8 mouse cellular contexts compared by ENCODE assay signal in genomic region chr2:173106889-173107785, GRCm38 (mm10). TPM values are rescaled to one million over a fixed set of nuclear protein-coding genes. Genes with fewer than 3 reads are reported as not detected.
DNase-seq lines count a peak whose midpoint lies in the region; ATAC-seq and TF ChIP-seq lines count a peak whose summit lies in the region.

No protein-coding gene starts in this region.

- intact Hi-C loops in left cerebral cortex, postnatal 36 days (cut with DNase I) = loop anchor here (1.0 to 10.0 kb wide), 3 partner anchors 77 to 456 kb away; no protein-coding TSS in a partner anchor

- H3K9ac ChIP-seq in intestine, embryonic 16.5 days (ENCODE audit: low read depth, low read length) = 0 out of 2 replicates have a peak overlapping the region, but pooled peaks have one; percentile 0
- no peak overlapping the region for H3K9ac ChIP-seq in midbrain, embryonic 11.5 days (ENCODE audit: low read length)

- 0 out of 2 replicates have a peak overlapping the region, but pooled peaks have one; percentile 23 for H3K4me2 ChIP-seq in intestine, embryonic 16.5 days (ENCODE audit: low read depth, low read length)
- no peak overlapping the region for H3K4me2 ChIP-seq in midbrain, embryonic 11.5 days

- peak; percentile 54 for DNase-seq in urinary bladder, postnatal 25 days (ENCODE audit: low spot score)
- DNase-seq in urinary bladder, postnatal 10 days (ENCODE audit: low spot score) = no peak
- DNase-seq in embryo, embryonic 10.5 days (ENCODE audit: low spot score) = peak; percentile 86
- DNase-seq in heart, adult 18-20 months = peak; percentile 60 to 80
- peak; percentile 39 to 57 for DNase-seq in left cerebral cortex, postnatal 36 days (ENCODE audit: low spot score in 2 of 2)
- peak; percentile 95 for DNase-seq in midbrain, embryonic 11.5 days (ENCODE audit: low spot score, missing footprints)

- TF ChIP-seq CTCF in small intestine, adult 2 months (IDR thresholded peaks at IDR 0.05; ENCODE audit: extremely low read depth, insufficient read length, insufficient replicate concordance, low read depth, low read length) = peak; percentile 85; the same call in 1 of the 2 replicates

- TF ChIP-seq POLR2A in small intestine, adult 2 months (IDR thresholded peaks at IDR 0.05; ENCODE audit: low read depth, low read length) = no peak

- peak; percentile 76 for ATAC-seq in intestine, embryonic 16.5 days
- ATAC-seq in midbrain, embryonic 11.5 days (ENCODE audit: low FRiP score) = peak; percentile 33; the same call in 1 of the 2 replicates

- H3K27ac ChIP-seq in intestine, embryonic 16.5 days (ENCODE audit: low read length) = no peak overlapping the region
- H3K27ac ChIP-seq in midbrain, embryonic 11.5 days (ENCODE audit: low read depth, low read length) = no peak overlapping the region
- H3K27ac ChIP-seq in small intestine, adult 2 months (ENCODE audit: insufficient read depth, low read depth, low read length) = no peak overlapping the region

- no peaks in the 10 kb centered on the region for H3K9me3 ChIP-seq in intestine, embryonic 16.5 days (ENCODE audit: control insufficient read depth, low read length)
- no peaks in the 10 kb centered on the region for H3K9me3 ChIP-seq in midbrain, embryonic 11.5 days (ENCODE audit: control insufficient read depth, low read length)

- 16% methylated on average over 14 of the region's 14 CpGs for WGBS in intestine, embryonic 16.5 days
- 20% methylated on average over 14 of the region's 14 CpGs for WGBS in midbrain, embryonic 11.5 days
- 14% methylated on average over 14 of the region's 14 CpGs for WGBS in small intestine, adult 2 months

- no peak overlapping the region for H3K4me3 ChIP-seq in intestine, embryonic 16.5 days (ENCODE audit: low read length)
- no peak overlapping the region for H3K4me3 ChIP-seq in midbrain, embryonic 11.5 days (ENCODE audit: low read depth, low read length)
- H3K4me3 ChIP-seq in small intestine, adult 2 months (ENCODE audit: low read depth, low read length) = no peak overlapping the region

- peaks cover 2% of the 10 kb centered on the region; the same call in 1 of the 2 replicates for H3K27me3 ChIP-seq in intestine, embryonic 16.5 days (replicated peaks; ENCODE audit: control insufficient read depth, insufficient read depth, low read length)
- H3K27me3 ChIP-seq in midbrain, embryonic 11.5 days (ENCODE audit: control insufficient read depth, insufficient read depth, low read length) = no peaks in the 10 kb centered on the region
- no peaks in the 10 kb centered on the region for H3K27me3 ChIP-seq in small intestine, adult 2 months (ENCODE audit: control insufficient read depth, insufficient read depth, low read length)

- peaks cover 3% of the 10 kb centered on the region; the same call in 1 of the 2 replicates for H3K4me1 ChIP-seq in intestine, embryonic 16.5 days (ENCODE audit: control insufficient read depth, insufficient read depth, low read length)
- H3K4me1 ChIP-seq in midbrain, embryonic 11.5 days (ENCODE audit: control insufficient read depth, insufficient read depth, low read length) = no peaks in the 10 kb centered on the region
- peaks cover 7% of the 10 kb centered on the region for H3K4me1 ChIP-seq in small intestine, adult 2 months (ENCODE audit: control insufficient read depth, insufficient read depth, insufficient read length, low read length)

- no peaks in the 10 kb centered on the region for H3K36me3 ChIP-seq in intestine, embryonic 16.5 days (ENCODE audit: control insufficient read depth, insufficient read depth, low read length)
- H3K36me3 ChIP-seq in midbrain, embryonic 11.5 days (ENCODE audit: control insufficient read depth, insufficient read depth, low read length) = no peaks in the 10 kb centered on the region
- H3K36me3 ChIP-seq in small intestine, adult 2 months (ENCODE audit: control insufficient read depth, insufficient read depth, low read length) = no peaks in the 10 kb centered on the region

RNA-seq across cellular contexts. Expression of gene Ctcfl, which starts 12.2 kb away (rescaled TPM):
- total RNA-seq in heart, adult 18-20 months (2021) = under 1 TPM; 0.08 to 0.22 TPM
- 0.22 and 0.23 TPM in 2 replicates for polyA plus RNA-seq in intestine, embryonic 16.5 days (2015; fragmentation: Nextera tagmentation; extraction: Ambion mirVana)
- under 1 TPM in 1 of 2 experiments, not detected in 1; 0.11 TPM for total RNA-seq in left cerebral cortex, postnatal 36 days (2021)
- polyA plus RNA-seq in midbrain, embryonic 11.5 days (2014; fragmentation: Nextera tagmentation; extraction: Ambion mirVana) = 0.08 TPM in 1 of 2 replicates, not detected in the other
- 0.05 TPM in 1 of 2 replicates, not detected in the other for polyA plus RNA-seq in small intestine, adult 2 months (2012; rRNA removed)

RNA-seq across cellular contexts. Expression of gene Pck1, which starts 45.7 kb away (rescaled TPM):
- total RNA-seq in heart, adult 18-20 months (2021) = 100 to 1,000 TPM in 1 of 2 experiments, 10 to 100 TPM in 1; 12.3 to 112 TPM
- 14.0 and 19.7 TPM in 2 replicates for polyA plus RNA-seq in intestine, embryonic 16.5 days (2015; fragmentation: Nextera tagmentation; extraction: Ambion mirVana)
- not detected for total RNA-seq in left cerebral cortex, postnatal 36 days (2021)
- not detected in 2 replicates for polyA plus RNA-seq in midbrain, embryonic 11.5 days (2014; fragmentation: Nextera tagmentation; extraction: Ambion mirVana)
- polyA plus RNA-seq in small intestine, adult 2 months (2012; rRNA removed) = 5.2 and 46.3 TPM in 2 replicates
